Mouse (Mus musculus) embryonic facial prominence, embryonic 10.5 days (tissue): Measurements from ENCODE around the gene Mcoln1. TPM values are rescaled to one million over a fixed set of nuclear protein-coding genes. Genes with fewer than 3 reads are reported as not detected.

ENCODE experiments used
- DNase-seq: peaks from one replicate; pipeline ENCODE4 v3.0.0-alpha.2; 2017; ENCODE audit warnings: low spot score
- H3K27ac ChIP-seq: fragments of 300-500 bp; sonication (generic); replicated peaks from 2 replicates; pipeline ENCODE4 v1.5.1; 2016; ENCODE audit warnings: mild to moderate bottlenecking
- H3K27me3 ChIP-seq: fragments of 300-500 bp; sonication (generic); replicated peaks from 2 replicates; pipeline ENCODE4 v1.6.1; 2016; ENCODE audit warnings: low read depth, mild to moderate bottlenecking; ENCODE audit not compliant: poor library complexity, severe bottlenecking
- H3K36me3 ChIP-seq: fragments of 300-500 bp; sonication (generic); replicated peaks from 2 replicates; pipeline ENCODE4 v1.6.1; 2016; ENCODE audit warnings: mild to moderate bottlenecking, moderate library complexity
- H3K4me1 ChIP-seq: fragments of 300-500 bp; sonication (generic); 2 replicates; pipeline ENCODE4 v1.6.1; 2016
- H3K4me3 ChIP-seq: fragments of 300-500 bp; sonication (generic); 2 replicates; pipeline ENCODE4 v1.5.1; 2016; ENCODE audit warnings: mild to moderate bottlenecking, moderate library complexity
- H3K9me3 ChIP-seq: fragments of 300-500 bp; sonication (generic); 2 replicates; pipeline ENCODE4 v1.6.1; 2016; ENCODE audit warnings: mild to moderate bottlenecking
- WGBS: fragments of 180-500 bp; shearing (Covaris S2); methylation state at CpG from one replicate; pipeline ENCODE4 v1.1.7; 2016; 5-methylcytosine and 5-hydroxymethylcytosine counted together
- polyA plus RNA-seq: library from polyadenylated mRNA; unstranded; fragments of >200 nt; fragmentation: Nextera tagmentation; extraction: Ambion mirVana; gene quantifications from 2 replicates; pipeline ENCODE4 v1.2.1, GENCODE M21; 2016

Gene Mcoln1
- polyA plus RNA-seq, 1 experiment from 2014 or later, result 63.2 TPM

GRCm38 (mm10) chr8:3481605-3482004 is 18.7 kb upstream of the Mcoln1 start:
- no peaks in the 10 kb centered on the region for H3K36me3 ChIP-seq
- H3K4me3 ChIP-seq, result no peak overlapping the region
- H3K9me3 ChIP-seq, result no peaks in the 10 kb centered on the region
- DNase-seq, result no peak
- H3K27ac ChIP-seq, result no peak overlapping the region
- H3K4me1 ChIP-seq, result no peaks in the 10 kb centered on the region
- WGBS, result 62% methylated on average over 5 of the region's 5 CpGs
- H3K27me3 ChIP-seq, result peaks cover 14% of the 10 kb centered on the region

DNA sequence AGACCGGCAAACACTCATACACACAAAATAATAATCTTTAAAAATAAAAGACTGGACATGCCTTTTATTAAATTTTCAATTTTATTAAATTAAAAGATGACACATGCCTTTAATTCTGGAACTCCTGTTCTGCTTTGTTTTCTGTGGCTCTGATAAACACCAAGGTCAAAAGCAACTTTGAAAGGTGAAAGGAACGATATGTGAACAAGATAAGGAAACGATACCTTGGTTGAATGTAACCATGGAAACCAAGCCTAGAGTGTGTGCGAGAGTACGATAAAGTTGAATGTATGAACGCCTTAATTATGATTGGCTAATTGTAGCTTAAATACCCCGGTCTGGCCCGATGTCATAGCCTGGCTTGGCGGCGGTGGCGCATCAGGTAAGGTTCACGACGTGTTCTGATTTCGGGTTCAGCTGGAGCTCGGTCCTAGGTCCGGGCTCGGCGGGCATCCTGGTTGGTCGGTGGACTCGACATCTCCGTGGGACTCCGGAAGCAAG is 18.0 kb upstream of the Mcoln1 start:
- peaks cover 8% of the 10 kb centered on the region for H3K27me3 ChIP-seq
- no peak for DNase-seq
- 90% methylated on average over 22 of the region's 22 CpGs for WGBS
- no peaks in the 10 kb centered on the region for H3K4me1 ChIP-seq
- H3K4me3 ChIP-seq, result no peak overlapping the region
- no peaks in the 10 kb centered on the region for H3K36me3 ChIP-seq
- H3K9me3 ChIP-seq, result no peaks in the 10 kb centered on the region
- H3K27ac ChIP-seq, result no peak overlapping the region

DNA sequence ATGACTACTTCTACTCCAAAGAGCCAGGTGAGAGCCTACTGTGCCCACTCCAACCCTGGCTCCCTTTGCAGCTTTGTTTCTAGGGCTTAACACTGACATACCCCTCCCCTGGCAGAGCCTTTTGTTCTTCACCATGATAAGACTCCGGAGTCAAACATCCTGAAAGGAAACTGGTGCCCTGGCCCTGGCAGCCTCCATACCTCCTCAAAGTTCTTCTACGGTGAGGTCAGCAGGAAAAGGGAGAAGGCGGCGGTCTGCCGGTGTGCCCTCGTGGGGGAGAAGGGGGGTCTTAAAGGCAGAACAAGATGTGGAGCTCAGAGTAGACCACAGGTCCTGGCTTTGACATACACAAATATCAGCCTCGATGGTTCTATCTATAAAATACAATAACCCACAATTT is 16.7 kb upstream of the Mcoln1 start:
- 81% methylated on average over 7 of the region's 7 CpGs for WGBS
- no peaks in the 10 kb centered on the region for H3K4me1 ChIP-seq
- H3K9me3 ChIP-seq, result no peaks in the 10 kb centered on the region
- no peak overlapping the region for H3K4me3 ChIP-seq
- no peak for DNase-seq
- no peak overlapping the region for H3K27ac ChIP-seq
- no peaks in the 10 kb centered on the region for H3K36me3 ChIP-seq
- no peaks in the 10 kb centered on the region for H3K27me3 ChIP-seq

- Histone ChIP-seq H3K27me3 (no peaks in the 10 kb centered on the region), H3K9me3 (no peaks in the 10 kb centered on the region), H3K36me3 (no peaks in the 10 kb centered on the region), H3K4me3 (no peak overlapping the region), H3K27ac (no peak overlapping the region), H3K4me1 (no peaks in the 10 kb centered on the region)
- WGBS, result 24% methylated on average over 5 of the region's 5 CpGs
- no peak for DNase-seq
Measured at GRCm38 (mm10) chr8:3485192-3485591, 15.1 kb upstream of the Mcoln1 start.

DNA sequence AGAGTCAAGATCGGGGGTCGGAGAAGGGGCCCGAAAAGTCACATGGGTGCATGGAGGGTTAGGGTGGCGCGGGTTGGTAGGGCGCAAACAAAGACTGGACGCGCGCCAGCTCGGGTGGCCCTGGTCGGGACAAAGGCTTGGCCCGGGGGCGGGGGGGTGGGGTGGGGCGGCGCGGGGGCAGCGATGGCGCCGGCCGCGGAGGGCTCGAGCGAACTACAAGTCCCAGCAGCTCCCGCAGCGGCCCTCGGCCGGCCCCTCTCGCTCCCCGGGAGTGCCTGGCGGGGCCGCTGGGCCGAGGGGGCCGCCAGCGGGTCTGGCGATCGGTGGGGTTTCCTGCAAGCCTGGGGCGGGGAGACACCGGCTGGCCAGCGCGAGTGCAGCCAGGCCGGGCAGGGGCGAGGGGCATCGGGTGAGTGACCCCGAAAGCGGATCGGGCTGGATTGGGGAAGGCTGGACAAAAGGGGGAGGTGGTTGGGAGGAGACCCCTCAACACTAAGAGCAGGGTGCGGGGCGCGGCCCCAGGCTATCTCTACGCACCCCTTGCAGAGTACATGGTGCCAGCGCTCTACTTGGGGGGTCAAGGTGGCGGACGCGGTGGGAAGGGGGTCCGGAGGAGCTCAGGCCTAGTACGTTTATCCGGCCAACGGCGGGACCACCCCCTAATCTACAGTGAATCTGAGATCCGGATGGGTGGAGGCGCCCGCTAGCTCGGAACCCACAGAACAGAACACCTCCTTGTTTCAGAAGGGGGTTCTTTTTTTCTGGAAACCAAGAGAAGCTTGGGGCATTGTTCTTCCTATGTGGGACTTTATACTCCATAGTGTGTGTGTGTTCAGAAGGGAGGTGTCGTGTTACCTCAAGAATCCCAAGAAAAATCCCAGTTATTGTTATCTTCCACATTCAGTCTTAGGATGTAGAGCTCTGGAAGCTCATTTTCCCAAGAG is 7.1 kb upstream of the Mcoln1 start, which contains the start of gene Zfp358:
Zfp358 (plus strand) TSS at position 238 of the 944 bp plus-strand sequence.
- Histone ChIP-seq H3K27ac (peak within 1 kb of the TSS; percentile 99), H3K9me3 (peaks cover 24% of the 10 kb centered on the region), H3K4me3 (peak within 1 kb of the TSS; percentile 75), H3K4me1 (peaks cover 18% of the 10 kb centered on the region), H3K36me3 (peaks cover 42% of the 10 kb centered on the region), H3K27me3 (no peaks in the 10 kb centered on the region)
- peak; percentile 92 for DNase-seq
- WGBS, result under 1% methylated on average over 63 of the region's 64 CpGs

DNA sequence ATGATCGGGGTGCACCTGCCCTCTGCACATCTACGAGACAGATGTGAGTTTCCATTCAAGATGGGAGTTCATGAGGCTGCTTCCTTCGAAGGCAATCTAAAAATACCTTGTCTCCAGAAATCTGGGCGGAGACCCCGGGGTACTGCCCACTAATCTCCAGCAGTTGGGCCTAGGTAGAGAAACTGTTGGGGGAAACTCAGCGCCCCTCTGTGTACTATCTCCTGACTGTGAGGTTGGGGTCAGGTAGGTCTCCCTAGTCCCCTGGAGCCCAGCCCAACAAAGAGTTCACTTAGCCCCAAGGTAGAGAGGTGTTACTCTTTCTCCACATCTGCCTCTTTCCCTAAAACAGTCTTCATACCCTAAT is 6.4 kb upstream of the Mcoln1 start:
- Histone ChIP-seq H3K36me3 (peaks cover 47% of the 10 kb centered on the region), H3K4me3 (peak overlapping the region; percentile 75), H3K27ac (peak overlapping the region; percentile 99), H3K27me3 (no peaks in the 10 kb centered on the region), H3K4me1 (peaks cover 18% of the 10 kb centered on the region), H3K9me3 (peaks cover 24% of the 10 kb centered on the region)
- peak; percentile 42 for DNase-seq
- 52% methylated on average over 6 of the region's 6 CpGs for WGBS

DNA sequence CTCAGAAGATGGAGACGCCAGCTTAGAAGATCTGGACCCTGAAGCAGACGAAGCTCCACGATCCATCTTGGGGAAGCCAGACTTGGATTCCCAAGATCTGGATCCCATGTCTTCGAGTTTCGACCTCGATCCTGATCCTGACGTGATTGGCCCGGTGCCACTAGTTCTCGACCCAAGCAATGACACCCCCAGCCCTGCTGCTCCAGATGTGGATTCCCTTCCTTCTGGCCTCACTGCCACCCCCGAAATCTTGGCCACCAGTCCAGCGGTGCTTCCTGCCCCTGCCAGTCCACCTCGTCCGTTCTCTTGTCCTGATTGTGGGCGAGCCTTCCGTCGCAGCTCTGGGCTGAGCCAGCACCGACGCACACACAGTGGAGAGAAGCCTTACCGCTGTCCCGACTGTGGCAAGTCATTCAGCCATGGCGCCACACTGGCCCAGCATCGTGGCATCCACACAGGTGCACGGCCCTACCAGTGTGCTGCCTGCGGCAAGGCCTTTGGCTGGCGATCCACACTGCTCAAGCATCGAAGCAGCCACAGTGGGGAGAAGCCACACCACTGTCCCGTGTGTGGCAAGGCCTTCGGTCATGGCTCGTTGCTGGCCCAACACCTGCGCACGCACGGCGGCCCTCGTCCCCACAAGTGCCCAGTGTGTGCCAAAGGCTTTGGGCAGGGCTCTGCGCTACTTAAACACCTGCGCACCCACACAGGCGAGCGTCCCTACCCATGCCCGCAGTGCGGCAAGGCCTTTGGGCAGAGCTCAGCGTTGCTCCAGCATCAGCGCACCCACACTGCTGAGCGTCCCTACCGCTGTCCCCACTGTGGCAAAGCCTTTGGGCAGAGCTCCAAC is 4.5 kb upstream of the Mcoln1 start:
- 96% methylated on average over 44 of the region's 44 CpGs for WGBS
- peaks cover 20% of the 10 kb centered on the region for H3K4me1 ChIP-seq
- peaks cover 24% of the 10 kb centered on the region for H3K9me3 ChIP-seq
- no peak for DNase-seq
- peaks cover 47% of the 10 kb centered on the region for H3K36me3 ChIP-seq
- H3K27me3 ChIP-seq, result no peaks in the 10 kb centered on the region
- H3K27ac ChIP-seq, result no peak overlapping the region
- peak overlapping the region; percentile 3; the same call in 1 of the 2 replicates for H3K4me3 ChIP-seq

DNA sequence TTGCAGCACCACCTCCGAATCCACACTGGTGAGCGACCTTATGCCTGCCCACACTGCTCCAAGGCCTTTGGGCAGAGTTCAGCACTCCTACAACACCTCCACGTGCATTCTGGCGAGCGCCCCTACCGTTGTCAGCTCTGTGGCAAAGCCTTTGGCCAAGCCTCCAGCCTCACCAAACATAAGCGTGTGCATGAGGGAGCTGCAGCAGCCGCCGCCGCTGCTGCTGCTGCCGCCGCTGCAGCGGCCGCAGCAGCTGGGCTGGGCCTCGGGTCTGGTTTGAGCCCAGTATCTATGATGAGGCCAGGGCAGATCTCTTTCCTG is 3.9 kb upstream of the Mcoln1 start:
- no peaks in the 10 kb centered on the region for H3K27me3 ChIP-seq
- 0 out of 2 replicates have a peak overlapping the region, but pooled peaks have one; percentile 3 for H3K4me3 ChIP-seq
- no peak overlapping the region for H3K27ac ChIP-seq
- peaks cover 47% of the 10 kb centered on the region for H3K36me3 ChIP-seq
- H3K4me1 ChIP-seq, result peaks cover 25% of the 10 kb centered on the region
- DNase-seq, result no peak
- WGBS, result 92% methylated on average over 15 of the region's 15 CpGs
- peaks cover 24% of the 10 kb centered on the region for H3K9me3 ChIP-seq

DNA sequence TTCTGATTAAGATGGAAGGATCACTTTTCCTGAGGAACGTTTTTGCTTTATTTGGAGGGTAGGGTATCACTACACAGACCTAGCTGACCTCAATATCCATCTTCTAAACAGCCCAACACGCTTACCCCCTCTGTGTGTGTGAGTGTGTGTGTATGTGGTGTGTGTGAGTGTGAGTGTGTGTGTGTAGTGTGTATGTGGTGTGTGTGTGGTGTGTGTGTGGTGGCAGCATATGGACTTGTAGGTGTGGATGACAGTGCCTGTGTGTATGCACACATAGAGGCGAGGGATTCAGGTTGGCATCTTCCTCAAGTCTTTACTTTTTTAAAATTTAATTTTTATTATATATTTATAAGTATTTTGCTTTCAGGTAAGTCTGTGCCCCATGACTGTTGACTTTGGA is 1.7 kb upstream of the Mcoln1 start:
- Histone ChIP-seq H3K27me3 (no peaks in the 10 kb centered on the region), H3K36me3 (peaks cover 47% of the 10 kb centered on the region), H3K4me1 (peaks cover 30% of the 10 kb centered on the region), H3K27ac (no peak overlapping the region), H3K4me3 (no peak overlapping the region), H3K9me3 (peaks cover 24% of the 10 kb centered on the region)
- 88% methylated on average over 3 of the region's 3 CpGs for WGBS
- no peak for DNase-seq

- Histone ChIP-seq H3K4me1 (peaks cover 21% of the 10 kb centered on the region), H3K9me3 (peaks cover 20% of the 10 kb centered on the region), H3K4me3 (peak overlapping the region; percentile 85), H3K27ac (peak overlapping the region; percentile 94), H3K27me3 (no peaks in the 10 kb centered on the region), H3K36me3 (peaks cover 43% of the 10 kb centered on the region)
- DNase-seq, result no peak
- WGBS, result 8% methylated on average over 8 of the region's 8 CpGs
Measured at GRCm38 (mm10) chr8:3499751-3500150, 506 bp upstream of the Mcoln1 start.

DNA sequence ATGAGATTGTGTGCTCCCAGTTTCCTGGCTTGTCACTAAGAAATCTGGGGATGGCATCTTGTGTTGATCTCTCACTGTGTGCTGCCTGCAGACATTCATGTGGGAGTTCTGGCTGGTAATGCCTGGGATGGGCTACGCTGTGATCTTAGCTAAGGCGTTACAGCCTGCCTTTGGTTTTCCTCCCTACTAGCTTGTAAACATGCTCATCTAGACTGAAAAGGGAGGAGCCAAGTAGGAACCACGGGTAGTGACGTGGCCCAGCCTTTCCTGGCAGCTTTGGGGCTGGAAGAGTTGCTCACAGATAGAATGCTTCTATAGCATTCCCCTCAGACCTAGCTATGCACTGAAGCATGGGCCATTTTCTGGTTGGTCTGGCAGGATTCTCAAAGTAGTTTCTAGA is 2.0 kb downstream of the Mcoln1 start:
- DNase-seq, result no peak

DNA sequence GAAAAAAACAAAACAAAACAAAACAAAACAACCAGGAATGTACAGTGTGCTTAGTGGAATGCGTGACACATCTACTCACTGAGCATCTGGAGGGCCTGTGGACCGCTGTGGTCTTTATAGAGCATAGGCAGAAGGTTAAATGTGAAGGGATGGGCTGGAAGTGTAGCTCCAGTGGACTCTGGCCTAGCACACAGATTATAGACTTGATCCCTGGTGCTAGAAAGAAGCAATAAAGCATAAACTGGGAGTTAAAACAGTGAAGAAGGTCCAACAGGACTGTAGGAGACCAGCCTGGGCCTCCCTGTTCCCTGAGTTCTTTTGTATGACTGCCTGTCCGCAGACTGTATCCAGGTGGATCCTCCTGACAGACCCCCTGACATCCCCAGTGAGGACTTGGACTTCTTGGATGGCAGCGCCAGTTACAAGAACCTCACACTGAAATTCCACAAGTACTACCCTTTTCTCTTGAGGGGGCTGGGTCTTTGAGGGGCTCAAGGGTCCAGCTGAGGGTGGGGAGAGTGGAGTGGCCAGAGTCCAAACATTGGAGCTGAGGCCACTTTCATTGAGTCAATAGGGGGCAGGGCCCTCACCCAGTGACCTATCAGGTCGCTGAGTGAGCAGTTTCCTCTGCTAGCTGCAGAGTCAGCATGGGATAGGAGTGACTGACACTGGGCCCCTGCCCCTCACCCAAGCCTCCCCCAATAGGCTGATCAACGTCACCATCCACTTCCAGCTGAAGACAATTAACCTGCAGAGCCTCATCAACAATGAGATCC is 7.9 kb downstream of the Mcoln1 start:
- Histone ChIP-seq H3K9me3 (no peaks in the 10 kb centered on the region), H3K27me3 (no peaks in the 10 kb centered on the region), H3K36me3 (peaks cover 80% of the 10 kb centered on the region), H3K27ac (no peak overlapping the region), H3K4me1 (no peaks in the 10 kb centered on the region), H3K4me3 (no peak overlapping the region)
- 86% methylated on average over 6 of the region's 6 CpGs for WGBS
- no peak for DNase-seq

More for the DNA sequence above, 2.0 kb downstream of the Mcoln1 start:
- peaks cover 37% of the 10 kb centered on the region for H3K36me3 ChIP-seq
- H3K4me3 ChIP-seq, result 0 out of 2 replicates have a peak overlapping the region, but pooled peaks have one; percentile 11
- H3K27ac ChIP-seq, result no peak overlapping the region
- WGBS, result 71% methylated on average over 4 of the region's 4 CpGs
- H3K9me3 ChIP-seq, result no peaks in the 10 kb centered on the region
- peaks cover 19% of the 10 kb centered on the region for H3K4me1 ChIP-seq
- H3K27me3 ChIP-seq, result no peaks in the 10 kb centered on the region
